Mouse (Mus musculus) megakaryocyte, embryonic 14.5 days (primary cell): Measurements from ENCODE around the gene Kif26b. TPM values are rescaled to one million over a fixed set of nuclear protein-coding genes. Genes with fewer than 3 reads are reported as not detected.

Experiments used
- H3K27me3 ChIP-seq: replicated peaks from 2 replicates; pipeline ENCODE3; 2012; ENCODE audit warnings: inconsistent platforms
- H3K36me3 ChIP-seq: replicated peaks from 2 replicates; pipeline ENCODE3; 2012; ENCODE audit warnings: low read length, inconsistent platforms, mixed read lengths
- H3K4me1 ChIP-seq: 2 replicates; pipeline ENCODE4 v1.6.1; 2012; ENCODE audit warnings: inconsistent platforms
- H3K4me3 ChIP-seq: replicated peaks from 2 replicates; pipeline ENCODE3; 2012; ENCODE audit warnings: moderate library complexity, mild to moderate bottlenecking, inconsistent platforms
- H3K9me3 ChIP-seq: 2 replicates; pipeline ENCODE4 v1.6.1; 2012; ENCODE audit warnings: inconsistent platforms
- FLI1 ChIP-seq: IDR thresholded peaks from 2 replicates; pipeline ENCODE4 v1.6.1; 2012; ENCODE audit warnings: low read length, inconsistent platforms, mixed read lengths
- GATA1 ChIP-seq: IDR thresholded peaks from 3 replicates; pipeline ENCODE4 v1.6.1; 2012; ENCODE audit warnings: mixed read lengths, low read length, inconsistent platforms, borderline replicate concordance
- polyA plus RNA-seq: library from polyadenylated mRNA; stranded (reverse); fragments of >175 nt; gene quantifications from 2 replicates; pipeline ENCODE4 v1.2.3, GENCODE M21; 2012; ENCODE audit warnings: low replicate concordance; ENCODE audit not compliant: insufficient read depth

Gene Kif26b
- polyA plus RNA-seq, 1 experiment, result not detected

GRCm38 (mm10) chr1:178530301-178531078 lies 1.6 kb downstream of the Kif26b start:
- H3K4me1 ChIP-seq, result peaks cover 38% of the 10 kb centered on the region
- no peaks in the 10 kb centered on the region for H3K36me3 ChIP-seq
- TF ChIP-seq FLI1 (no peak), GATA1 (no peak)
- no peaks in the 10 kb centered on the region for H3K9me3 ChIP-seq
- peak overlapping the region; percentile 87 for H3K4me3 ChIP-seq
- peaks cover 75% of the 10 kb centered on the region for H3K27me3 ChIP-seq

- Histone ChIP-seq H3K9me3 (peaks cover 14% of the 10 kb centered on the region), H3K4me1 (no peaks in the 10 kb centered on the region), H3K27me3 (peaks cover 4% of the 10 kb centered on the region), H3K36me3 (no peaks in the 10 kb centered on the region), H3K4me3 (no peak overlapping the region)
- TF ChIP-seq GATA1, result no peak
- no peak for TF ChIP-seq FLI1
These were observed 11.3 kb downstream of the Kif26b start for GRCm38 (mm10) chr1:178540247-178540646.

GRCm38 (mm10) chr1:178542415-178542814 lies 13.5 kb downstream of the Kif26b start:
- TF ChIP-seq FLI1, result no peak
- TF ChIP-seq GATA1, result no peak
- Histone ChIP-seq H3K36me3 (no peaks in the 10 kb centered on the region), H3K9me3 (peaks cover 28% of the 10 kb centered on the region), H3K27me3 (no peaks in the 10 kb centered on the region), H3K4me1 (no peaks in the 10 kb centered on the region), H3K4me3 (no peak overlapping the region)

GRCm38 (mm10) chr1:178542990-178543944 lies 14.3 kb downstream of the Kif26b start:
- no peaks in the 10 kb centered on the region for H3K36me3 ChIP-seq
- H3K27me3 ChIP-seq, result no peaks in the 10 kb centered on the region
- TF ChIP-seq FLI1, result no peak
- no peak for TF ChIP-seq GATA1
- no peaks in the 10 kb centered on the region for H3K4me1 ChIP-seq
- H3K4me3 ChIP-seq, result no peak overlapping the region
- H3K9me3 ChIP-seq, result peaks cover 37% of the 10 kb centered on the region

GRCm38 (mm10) chr1:178544585-178544984 lies 15.7 kb downstream of the Kif26b start:
- Histone ChIP-seq H3K9me3 (peaks cover 45% of the 10 kb centered on the region), H3K4me1 (no peaks in the 10 kb centered on the region), H3K4me3 (no peak overlapping the region), H3K27me3 (no peaks in the 10 kb centered on the region), H3K36me3 (no peaks in the 10 kb centered on the region)
- TF ChIP-seq FLI1 (no peak), GATA1 (no peak)

- peaks cover 39% of the 10 kb centered on the region for H3K9me3 ChIP-seq
- no peaks in the 10 kb centered on the region for H3K36me3 ChIP-seq
- H3K4me1 ChIP-seq, result no peaks in the 10 kb centered on the region
- no peak overlapping the region for H3K4me3 ChIP-seq
- TF ChIP-seq FLI1 (no peak), GATA1 (no peak)
- H3K27me3 ChIP-seq, result peaks cover 3% of the 10 kb centered on the region
These were observed 20.7 kb downstream of the Kif26b start for GRCm38 (mm10) chr1:178549576-178549975.

GRCm38 (mm10) chr1:178550477-178551047 lies 21.6 kb downstream of the Kif26b start:
- H3K9me3 ChIP-seq, result peaks cover 30% of the 10 kb centered on the region
- TF ChIP-seq GATA1, result no peak
- TF ChIP-seq FLI1, result no peak
- no peaks in the 10 kb centered on the region for H3K36me3 ChIP-seq
- H3K4me3 ChIP-seq, result no peak overlapping the region
- H3K4me1 ChIP-seq, result no peaks in the 10 kb centered on the region
- H3K27me3 ChIP-seq, result peaks cover 3% of the 10 kb centered on the region

- Histone ChIP-seq H3K27me3 (peaks cover 3% of the 10 kb centered on the region), H3K9me3 (peaks cover 18% of the 10 kb centered on the region), H3K4me1 (no peaks in the 10 kb centered on the region), H3K36me3 (no peaks in the 10 kb centered on the region), H3K4me3 (no peak overlapping the region)
- TF ChIP-seq GATA1 (no peak), FLI1 (no peak)
These were observed 23.5 kb downstream of the Kif26b start for GRCm38 (mm10) chr1:178552278-178552897.

GRCm38 (mm10) chr1:178552898-178553284 lies 24.0 kb downstream of the Kif26b start:
- Histone ChIP-seq H3K27me3 (peaks cover 3% of the 10 kb centered on the region), H3K4me3 (no peak overlapping the region), H3K9me3 (peaks cover 13% of the 10 kb centered on the region), H3K36me3 (no peaks in the 10 kb centered on the region), H3K4me1 (no peaks in the 10 kb centered on the region)
- TF ChIP-seq FLI1 (no peak), GATA1 (no peak)
